Mouse (Mus musculus): Measurements from ENCODE around the gene Stox1. TPM values are rescaled to one million over a fixed set of nuclear protein-coding genes. Genes with fewer than 3 reads are reported as not detected.

Gene Stox1
- polyA plus RNA-seq, 1 experiment from 2014 or later = 0.67 TPM

GRCm38 (mm10) chr10:62664171-62664570, 61.8 kb downstream of the Stox1 start:
- 0 out of 2 replicates have a peak overlapping the region, but pooled peaks have one; percentile 30 for H3K27ac ChIP-seq (replicated peaks)
- no peak overlapping the region for H3K4me2 ChIP-seq (replicated peaks; ENCODE audit: low read depth)
- H3K36me3 ChIP-seq (ENCODE audit: control insufficient read depth, insufficient read depth, low read length) = no peaks in the 10 kb centered on the region
- 74% methylated on average over 10 of the region's 10 CpGs for whole genome bisulfite sequencing
- no peak overlapping the region for H3K9ac ChIP-seq (ENCODE audit: low read length)
- H3K27me3 ChIP-seq (ENCODE audit: control insufficient read depth, insufficient read depth, low read length) = no peaks in the 10 kb centered on the region
- DNase-seq (ENCODE audit: low spot score) (no peak), ATAC-seq (ENCODE audit: low FRiP score, low TSS enrichment) (no peak)
- H3K4me1 ChIP-seq (replicated peaks; ENCODE audit: control insufficient read depth, insufficient read depth) = no peaks in the 10 kb centered on the region
- no peak overlapping the region for H3K4me3 ChIP-seq (ENCODE audit: low read depth, low read length)
- no peaks in the 10 kb centered on the region for H3K9me3 ChIP-seq (ENCODE audit: control insufficient read depth, low read length)
- TF ChIP-seq EP300 (optimal IDR thresholded peaks at IDR 0.05) (no peak), CTCF (IDR thresholded peaks at IDR 0.05; ENCODE audit: low read depth) (no peak)

DNA sequence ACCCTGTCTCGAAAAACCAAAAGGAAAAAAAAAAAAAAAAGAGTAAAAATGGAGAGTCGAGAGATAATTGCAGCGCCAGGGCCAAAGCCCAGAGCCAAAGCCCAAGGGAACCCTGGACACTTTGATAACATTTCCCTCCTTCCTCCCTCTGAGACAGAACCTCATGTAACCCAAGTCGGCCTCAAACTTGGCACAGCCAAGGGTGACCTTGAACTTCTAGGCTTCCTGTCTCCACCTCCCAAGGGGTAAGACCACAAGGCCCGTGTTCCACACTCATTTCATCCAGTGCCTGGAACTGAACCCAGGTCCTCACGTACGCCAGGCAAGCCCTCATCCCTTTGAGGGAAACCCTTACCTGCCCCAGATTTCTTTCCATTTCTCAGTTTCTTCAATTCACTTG, 69.2 kb downstream of the Stox1 start:
- H3K27ac ChIP-seq (replicated peaks) = no peak overlapping the region
- no peak for TF ChIP-seq EP300 (optimal IDR thresholded peaks at IDR 0.05)
- no peak for TF ChIP-seq CTCF (IDR thresholded peaks at IDR 0.05; ENCODE audit: low read depth)
- WGBS = 81% methylated on average over 6 of the region's 7 CpGs

DNA sequence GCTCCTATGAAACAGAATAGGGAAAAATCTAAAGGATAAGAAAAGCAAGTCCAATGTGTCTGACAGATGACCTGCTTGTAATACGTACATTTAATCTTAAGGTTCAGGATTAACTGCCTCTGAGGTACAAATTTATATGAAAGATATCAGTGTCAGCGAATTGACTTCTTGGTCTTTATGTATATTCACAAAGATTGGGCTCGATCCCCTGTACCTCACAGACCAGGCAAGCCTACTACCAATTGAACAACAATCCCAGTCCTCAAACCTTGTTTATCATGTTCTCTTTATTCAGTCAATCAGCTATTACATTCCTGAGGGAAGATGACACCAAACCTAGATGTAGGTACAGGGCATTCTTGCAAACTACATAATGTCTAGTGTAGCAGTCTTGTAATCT, 74.0 kb downstream of the Stox1 start:
- no peaks in the 10 kb centered on the region for H3K9me3 ChIP-seq (ENCODE audit: control insufficient read depth, low read length)
- no peaks in the 10 kb centered on the region for H3K4me1 ChIP-seq (replicated peaks; ENCODE audit: control insufficient read depth, insufficient read depth)
- H3K27me3 ChIP-seq (ENCODE audit: control insufficient read depth, insufficient read depth, low read length) = no peaks in the 10 kb centered on the region
- WGBS = 19% methylated on average over 3 of the region's 3 CpGs
- peak overlapping the region; percentile 91 for H3K4me3 ChIP-seq (ENCODE audit: low read depth, low read length)
- H3K4me2 ChIP-seq (replicated peaks; ENCODE audit: low read depth) = peak overlapping the region; percentile 55
- H3K36me3 ChIP-seq (ENCODE audit: control insufficient read depth, insufficient read depth, low read length) = no peaks in the 10 kb centered on the region
- TF ChIP-seq EP300 (optimal IDR thresholded peaks at IDR 0.05) (no peak), CTCF (IDR thresholded peaks at IDR 0.05; ENCODE audit: low read depth) (no peak)
- ATAC-seq (ENCODE audit: low FRiP score, low TSS enrichment) = no peak
- peak overlapping the region; percentile 47 for H3K9ac ChIP-seq (ENCODE audit: low read length)
- no peak for DNase-seq (ENCODE audit: low spot score)
- H3K27ac ChIP-seq (replicated peaks) = peak overlapping the region; percentile 94

More for the DNA sequence above, 69.2 kb downstream of the Stox1 start:
- DNase-seq (ENCODE audit: low spot score) (no peak), ATAC-seq (ENCODE audit: low FRiP score, low TSS enrichment) (no peak)
- H3K4me3 ChIP-seq (ENCODE audit: low read depth, low read length) = no peak overlapping the region
- H3K9me3 ChIP-seq (ENCODE audit: control insufficient read depth, low read length) = no peaks in the 10 kb centered on the region
- H3K4me2 ChIP-seq (replicated peaks; ENCODE audit: low read depth) = no peak overlapping the region
- H3K4me1 ChIP-seq (replicated peaks; ENCODE audit: control insufficient read depth, insufficient read depth) = no peaks in the 10 kb centered on the region
- H3K9ac ChIP-seq (ENCODE audit: low read length) = no peak overlapping the region
- H3K27me3 ChIP-seq (ENCODE audit: control insufficient read depth, insufficient read depth, low read length) = no peaks in the 10 kb centered on the region
- H3K36me3 ChIP-seq (ENCODE audit: control insufficient read depth, insufficient read depth, low read length) = no peaks in the 10 kb centered on the region

- Histone ChIP-seq H3K27ac (replicated peaks) (peak within 1 kb of the TSS; percentile 94), H3K4me2 (replicated peaks; ENCODE audit: low read depth) (peak within 1 kb of the TSS; percentile 62), H3K9me3 (ENCODE audit: control insufficient read depth, low read length) (no peaks in the 10 kb centered on the region), H3K27me3 (ENCODE audit: control insufficient read depth, insufficient read depth, low read length) (no peaks in the 10 kb centered on the region), H3K4me3 (ENCODE audit: low read depth, low read length) (peak within 1 kb of the TSS; percentile 91), H3K9ac (ENCODE audit: low read length) (peak within 1 kb of the TSS; percentile 90), H3K36me3 (ENCODE audit: control insufficient read depth, insufficient read depth, low read length) (0 out of 2 replicates have a peak, but pooled peaks cover 4% of the 10 kb centered on the region), H3K4me1 (replicated peaks; ENCODE audit: control insufficient read depth, insufficient read depth) (no peaks in the 10 kb centered on the region)
- TF ChIP-seq EP300 (optimal IDR thresholded peaks at IDR 0.05) = peak; percentile 85
- no peak for TF ChIP-seq CTCF (IDR thresholded peaks at IDR 0.05; ENCODE audit: low read depth)
- DNase-seq (ENCODE audit: low spot score) = peak; percentile 99
- peak; percentile 100 for ATAC-seq (ENCODE audit: low FRiP score, low TSS enrichment)
- WGBS = under 1% methylated on average over 80 of the region's 89 CpGs
These were observed 74.8 kb downstream of the Stox1 start, which contains the start of gene Ddx50 for GRCm38 (mm10) chr10:62650881-62651810. Gene Ddx50 (minus strand): TSS chr10:62651218.

GRCm38 (mm10) chr10:62650358-62650782, 75.6 kb downstream of the Stox1 start:
- Histone ChIP-seq H3K27ac (replicated peaks) (peak overlapping the region; percentile 94), H3K9ac (ENCODE audit: low read length) (peak overlapping the region; percentile 90), H3K4me1 (replicated peaks; ENCODE audit: control insufficient read depth, insufficient read depth) (no peaks in the 10 kb centered on the region), H3K36me3 (ENCODE audit: control insufficient read depth, insufficient read depth, low read length) (0 out of 2 replicates have a peak, but pooled peaks cover 4% of the 10 kb centered on the region), H3K9me3 (ENCODE audit: control insufficient read depth, low read length) (no peaks in the 10 kb centered on the region), H3K4me2 (replicated peaks; ENCODE audit: low read depth) (peak overlapping the region; percentile 62), H3K4me3 (ENCODE audit: low read depth, low read length) (peak overlapping the region; percentile 91), H3K27me3 (ENCODE audit: control insufficient read depth, insufficient read depth, low read length) (no peaks in the 10 kb centered on the region)
- TF ChIP-seq CTCF (IDR thresholded peaks at IDR 0.05; ENCODE audit: low read depth) (no peak), EP300 (optimal IDR thresholded peaks at IDR 0.05) (no peak)
- DNase-seq (ENCODE audit: low spot score) (no peak), ATAC-seq (ENCODE audit: low FRiP score, low TSS enrichment) (no peak)
- under 1% methylated on average over 17 of the region's 17 CpGs for WGBS

Small RNA genes lying within 50 kb of the gene (microRNA-seq; reads per million reads assigned to microRNA genes)
- not detected for gene Mir7215

Other genes with a start within 250 kb of the Stox1 start
- gene Vps26a, start 239.3 kb downstream of the Stox1 start, polyA plus RNA-seq (2015; fragmentation: Nextera tagmentation; extraction: Ambion mirVana) = 59.6 and 60.4 TPM in 2 replicates
- gene Srgn, start 198.7 kb downstream of the Stox1 start, polyA plus RNA-seq (2015; fragmentation: Nextera tagmentation; extraction: Ambion mirVana) = 12.5 and 14.2 TPM in 2 replicates
- 16.4 and 16.8 TPM in 2 replicates for gene Kif1bp, start 147.7 kb downstream of the Stox1 start, polyA plus RNA-seq (2015; fragmentation: Nextera tagmentation; extraction: Ambion mirVana)
- 11.1 and 11.2 TPM in 2 replicates for gene Ddx21, start 123.8 kb downstream of the Stox1 start, polyA plus RNA-seq (2015; fragmentation: Nextera tagmentation; extraction: Ambion mirVana)
- 80.6 and 81.2 TPM in 2 replicates for gene Ddx50, start 74.9 kb downstream of the Stox1 start, polyA plus RNA-seq (2015; fragmentation: Nextera tagmentation; extraction: Ambion mirVana)
- gene Ccar1, start 66.2 kb upstream of the Stox1 start, polyA plus RNA-seq (2015; fragmentation: Nextera tagmentation; extraction: Ambion mirVana) = 42.0 and 43.0 TPM in 2 replicates
- 6.4 TPM in 2 replicates for gene Tet1, start 182.9 kb upstream of the Stox1 start, polyA plus RNA-seq (2015; fragmentation: Nextera tagmentation; extraction: Ambion mirVana)
- 14.7 and 16.5 TPM in 2 replicates for gene Slc25a16, start 194.5 kb upstream of the Stox1 start, polyA plus RNA-seq (2015; fragmentation: Nextera tagmentation; extraction: Ambion mirVana)
- 3.3 and 3.6 TPM in 2 replicates for gene Dna2, start 220.9 kb upstream of the Stox1 start, polyA plus RNA-seq (2015; fragmentation: Nextera tagmentation; extraction: Ambion mirVana)

Measured in stomach, postnatal 0 days (tissue).